Mouse (Mus musculus): ENCODE results near the gene Muc5ac. TPM values are rescaled to one million over a fixed set of nuclear protein-coding genes. Genes with fewer than 3 reads are reported as not detected.
"Not testable (repeated sequence)": the region's sequence is repeated elsewhere in the genome, so short reads cannot be mapped to it uniquely, and the experiment has no call there.

The Muc5ac gene
- polyA plus RNA-seq, 1 experiment from 2014 or later = not detected

GRCm38 (mm10) chr7:141805384-141805783 lies 16.6 kb downstream of the Muc5ac start:
- no peak overlapping the region for H3K9ac ChIP-seq
- 84% methylated on average over 7 of the region's 7 CpGs for WGBS
- ATAC-seq (ENCODE audit: low FRiP score, low read depth) = no peak

GRCm38 (mm10) chr7:141807823-141808222 lies 19.1 kb downstream of the Muc5ac start:
- not testable (repeated sequence) for H3K4me1 ChIP-seq; H3K9ac ChIP-seq; H3K27ac ChIP-seq; H3K9me3 ChIP-seq; ATAC-seq (ENCODE audit: low FRiP score, low read depth); H3K4me2 ChIP-seq (replicated peaks); H3K36me3 ChIP-seq; H3K27me3 ChIP-seq; H3K4me3 ChIP-seq
- WGBS = no CpG with 5 or more reads among the region's 4 CpGs

More at GRCm38 (mm10) chr7:141805384-141805783, 16.6 kb downstream of the Muc5ac start:
- Histone ChIP-seq H3K27ac (no peak overlapping the region), H3K36me3 (no peaks in the 10 kb centered on the region), H3K9me3 (no peaks in the 10 kb centered on the region), H3K4me2 (replicated peaks) (no peak overlapping the region), H3K27me3 (no peaks in the 10 kb centered on the region; the same call in 1 of the 2 replicates), H3K4me1 (no peaks in the 10 kb centered on the region), H3K4me3 (no peak overlapping the region)

DNA sequence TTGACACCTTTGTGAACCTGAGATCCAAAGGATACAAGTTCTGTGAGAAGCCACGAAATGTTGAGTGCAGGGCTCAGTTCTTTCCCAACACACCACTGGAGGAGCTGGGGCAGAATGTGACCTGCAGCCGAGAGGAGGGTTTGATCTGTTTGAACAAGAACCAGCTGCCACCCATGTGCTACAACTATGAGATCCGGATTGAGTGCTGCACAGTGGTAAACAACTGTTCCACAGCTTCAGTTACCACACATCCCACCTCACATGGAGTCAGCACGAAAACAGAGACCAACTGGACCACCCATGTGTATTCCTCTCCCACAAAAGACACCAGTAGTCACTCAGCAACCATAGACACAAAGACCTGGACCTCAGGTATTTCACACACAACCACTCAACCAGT lies 21.2 kb downstream of the Muc5ac start:
- H3K4me2 ChIP-seq (replicated peaks); H3K27ac ChIP-seq; H3K4me3 ChIP-seq; H3K4me1 ChIP-seq; H3K27me3 ChIP-seq; H3K9me3 ChIP-seq; H3K36me3 ChIP-seq; ATAC-seq (ENCODE audit: low FRiP score, low read depth); H3K9ac ChIP-seq: not testable (repeated sequence)
- WGBS = no CpG with 5 or more reads among the region's 4 CpGs

DNA sequence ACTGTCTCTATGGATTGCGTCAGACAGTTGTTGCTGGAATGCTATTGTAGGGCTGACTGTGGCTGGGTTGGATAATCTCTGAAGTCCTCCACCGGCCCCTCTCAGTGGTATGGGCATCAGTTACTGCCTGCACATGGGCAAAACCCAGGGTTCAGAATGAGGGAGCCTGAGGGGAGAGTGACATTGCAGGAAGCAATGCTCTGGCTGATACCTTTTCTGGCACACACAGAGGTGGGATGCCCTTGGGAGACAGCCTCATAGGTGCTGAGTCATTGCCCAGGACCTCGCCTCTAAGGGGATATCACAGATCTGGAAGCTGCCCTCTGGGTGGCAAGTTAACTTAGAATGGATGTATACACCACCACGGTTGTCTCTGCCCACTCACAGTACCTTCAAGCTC lies 24.5 kb downstream of the Muc5ac start:
- no peak overlapping the region for H3K9ac ChIP-seq
- no peaks in the 10 kb centered on the region for H3K9me3 ChIP-seq
- H3K4me1 ChIP-seq = no peaks in the 10 kb centered on the region
- ATAC-seq (ENCODE audit: low FRiP score, low read depth) = no peak
- H3K27ac ChIP-seq = no peak overlapping the region
- H3K27me3 ChIP-seq = no peaks in the 10 kb centered on the region
- no peaks in the 10 kb centered on the region for H3K36me3 ChIP-seq
- 72% methylated on average over 4 of the region's 4 CpGs for WGBS
- H3K4me2 ChIP-seq (replicated peaks) = no peak overlapping the region
- H3K4me3 ChIP-seq = no peak overlapping the region

DNA sequence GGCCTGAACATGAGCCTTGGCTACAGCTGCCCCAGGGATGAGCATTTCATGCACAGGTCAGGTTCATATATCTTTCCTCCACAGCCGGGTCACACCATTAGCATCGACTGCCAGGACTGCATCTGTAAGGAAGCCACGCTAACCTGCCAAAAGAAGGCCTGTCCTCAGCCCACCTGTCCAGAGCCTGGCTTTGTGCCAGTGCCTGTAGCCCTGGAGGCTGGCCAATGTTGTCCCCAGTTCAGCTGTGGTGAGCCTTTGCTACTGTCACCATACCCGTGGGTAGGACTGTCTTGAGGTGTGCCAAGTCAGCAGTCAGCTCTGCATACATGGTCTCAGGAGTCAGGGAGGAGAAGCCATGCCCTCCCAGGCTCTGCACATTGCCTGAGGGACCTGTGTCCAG lies 26.6 kb downstream of the Muc5ac start:
- Histone ChIP-seq H3K27ac (no peak overlapping the region), H3K9me3 (no peaks in the 10 kb centered on the region), H3K27me3 (no peaks in the 10 kb centered on the region), H3K4me1 (no peaks in the 10 kb centered on the region), H3K9ac (no peak overlapping the region), H3K36me3 (no peaks in the 10 kb centered on the region), H3K4me2 (replicated peaks) (no peak overlapping the region), H3K4me3 (no peak overlapping the region)
- no peak for ATAC-seq (ENCODE audit: low FRiP score, low read depth)
- WGBS = 84% methylated on average over 4 of the region's 4 CpGs

- 78% methylated on average over 11 of the region's 11 CpGs for WGBS
- no peak overlapping the region for H3K4me3 ChIP-seq
- H3K36me3 ChIP-seq = no peaks in the 10 kb centered on the region
- H3K27ac ChIP-seq = no peak overlapping the region
- no peak overlapping the region for H3K4me2 ChIP-seq (replicated peaks)
- no peaks in the 10 kb centered on the region for H3K9me3 ChIP-seq
- no peaks in the 10 kb centered on the region for H3K27me3 ChIP-seq
- no peak for ATAC-seq (ENCODE audit: low FRiP score, low read depth)
- H3K9ac ChIP-seq = no peak overlapping the region
- peaks cover 4% of the 10 kb centered on the region; the same call in 1 of the 2 replicates for H3K4me1 ChIP-seq
These were observed 28.7 kb downstream of the Muc5ac start for GRCm38 (mm10) chr7:141817355-141818075.

DNA sequence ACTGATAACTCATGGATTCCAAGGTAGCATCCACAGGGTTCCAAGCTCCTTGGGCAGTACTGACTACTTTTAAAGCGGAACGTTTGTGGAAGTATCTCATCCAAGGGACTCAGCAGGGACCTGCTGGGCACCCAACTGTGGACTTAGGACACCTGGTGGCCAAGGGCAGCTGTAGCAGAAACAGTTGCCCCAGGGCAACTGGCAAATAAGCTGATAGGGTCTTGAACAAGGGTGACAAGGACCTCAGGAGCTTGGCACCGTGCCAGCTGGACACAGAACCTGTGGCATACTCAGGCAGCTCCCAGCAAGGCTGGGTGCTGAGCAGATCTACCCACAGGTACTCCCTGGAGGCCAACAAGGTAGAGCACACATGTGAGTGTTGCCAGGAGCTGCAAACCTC lies 29.5 kb downstream of the Muc5ac start:
- peaks cover 10% of the 10 kb centered on the region; the same call in 1 of the 2 replicates for H3K4me1 ChIP-seq
- ATAC-seq (ENCODE audit: low FRiP score, low read depth) = no peak

DNA sequence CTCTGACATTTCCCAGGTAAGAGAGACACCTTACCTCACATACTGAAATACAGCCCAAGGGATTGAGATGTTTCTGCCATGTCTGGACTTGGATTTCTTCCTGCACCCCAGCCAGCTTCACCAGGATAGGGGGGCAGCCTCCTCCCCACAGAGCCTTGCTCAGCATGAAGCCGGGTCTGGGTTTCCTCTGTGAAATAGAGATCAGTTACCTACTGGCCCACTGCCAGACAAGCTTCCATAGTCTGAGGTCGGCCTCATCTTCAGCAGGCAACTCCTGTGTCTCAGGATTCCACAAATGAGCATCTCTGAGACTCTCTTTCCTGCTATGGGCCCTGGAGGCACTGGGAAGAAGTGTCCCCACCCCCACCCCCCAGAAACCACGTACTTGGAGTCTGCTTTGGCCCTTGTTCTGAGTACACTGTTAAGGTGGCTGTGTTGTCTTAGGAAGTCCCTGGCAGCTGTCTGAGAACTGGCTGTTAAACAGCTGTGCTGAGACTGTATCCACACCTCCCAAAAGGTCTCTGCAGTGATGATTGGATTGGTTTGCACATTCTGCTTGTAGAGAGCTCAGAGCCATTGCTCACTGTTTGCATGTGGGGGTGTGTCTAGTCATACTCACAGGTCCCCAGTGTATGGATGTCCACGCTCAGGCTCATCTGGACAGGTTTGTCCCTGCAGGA lies 34.0 kb downstream of the Muc5ac start:
- Histone ChIP-seq H3K4me1 (peaks cover 10% of the 10 kb centered on the region; the same call in 1 of the 2 replicates), H3K9me3 (no peaks in the 10 kb centered on the region), H3K4me3 (no peak overlapping the region), H3K27me3 (no peaks in the 10 kb centered on the region), H3K36me3 (no peaks in the 10 kb centered on the region), H3K4me2 (replicated peaks) (no peak overlapping the region), H3K9ac (no peak overlapping the region), H3K27ac (no peak overlapping the region; the same call in 1 of the 2 replicates)
- peak; percentile 44; the same call in 1 of the 2 replicates for ATAC-seq (ENCODE audit: low FRiP score, low read depth)
- WGBS = 38% methylated on average over 4 of the region's 4 CpGs

More for the DNA sequence above, 29.5 kb downstream of the Muc5ac start:
- WGBS = 78% methylated on average over 3 of the region's 3 CpGs
- H3K27ac ChIP-seq = no peak overlapping the region
- no peaks in the 10 kb centered on the region for H3K36me3 ChIP-seq
- H3K9me3 ChIP-seq = no peaks in the 10 kb centered on the region
- H3K9ac ChIP-seq = no peak overlapping the region
- H3K4me3 ChIP-seq = no peak overlapping the region
- no peak overlapping the region for H3K4me2 ChIP-seq (replicated peaks)
- no peaks in the 10 kb centered on the region for H3K27me3 ChIP-seq

- no peak overlapping the region for H3K9ac ChIP-seq
- H3K9me3 ChIP-seq = no peaks in the 10 kb centered on the region
- H3K27ac ChIP-seq = no peak overlapping the region
- H3K4me1 ChIP-seq = peaks cover 10% of the 10 kb centered on the region; the same call in 1 of the 2 replicates
- no peaks in the 10 kb centered on the region for H3K27me3 ChIP-seq
- H3K36me3 ChIP-seq = no peaks in the 10 kb centered on the region
- 83% methylated on average over 6 of the region's 6 CpGs for WGBS
- H3K4me2 ChIP-seq (replicated peaks) = no peak overlapping the region
- ATAC-seq (ENCODE audit: low FRiP score, low read depth) = no peak
- H3K4me3 ChIP-seq = no peak overlapping the region
These were observed 34.9 kb downstream of the Muc5ac start for GRCm38 (mm10) chr7:141823699-141824098.

DNA sequence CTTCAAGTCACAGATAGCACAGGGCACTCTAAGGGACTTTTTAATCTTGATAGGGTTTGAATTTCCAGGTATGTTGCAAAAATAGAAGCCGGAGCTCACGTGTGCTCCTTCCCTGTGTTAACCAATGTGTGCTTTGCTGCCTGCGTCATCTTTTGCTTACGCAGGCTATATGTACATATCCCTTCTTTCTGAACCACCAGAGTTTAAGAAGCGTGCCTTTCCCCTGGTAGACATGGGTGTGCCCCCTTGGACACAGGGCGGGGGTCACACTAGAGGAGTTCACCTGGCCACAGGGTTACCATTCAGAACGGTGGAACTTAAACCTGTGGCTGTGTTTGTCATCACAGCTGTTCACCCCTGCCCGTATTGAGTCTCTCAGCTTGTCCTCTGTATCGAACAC lies 35.6 kb downstream of the Muc5ac start:
- 88% methylated on average over 9 of the region's 9 CpGs for WGBS
- Histone ChIP-seq H3K4me3 (no peak overlapping the region), H3K27ac (no peak overlapping the region), H3K4me2 (replicated peaks) (no peak overlapping the region), H3K27me3 (no peaks in the 10 kb centered on the region), H3K36me3 (no peaks in the 10 kb centered on the region), H3K4me1 (peaks cover 10% of the 10 kb centered on the region; the same call in 1 of the 2 replicates), H3K9me3 (no peaks in the 10 kb centered on the region), H3K9ac (no peak overlapping the region)
- ATAC-seq (ENCODE audit: low FRiP score, low read depth) = no peak

DNA sequence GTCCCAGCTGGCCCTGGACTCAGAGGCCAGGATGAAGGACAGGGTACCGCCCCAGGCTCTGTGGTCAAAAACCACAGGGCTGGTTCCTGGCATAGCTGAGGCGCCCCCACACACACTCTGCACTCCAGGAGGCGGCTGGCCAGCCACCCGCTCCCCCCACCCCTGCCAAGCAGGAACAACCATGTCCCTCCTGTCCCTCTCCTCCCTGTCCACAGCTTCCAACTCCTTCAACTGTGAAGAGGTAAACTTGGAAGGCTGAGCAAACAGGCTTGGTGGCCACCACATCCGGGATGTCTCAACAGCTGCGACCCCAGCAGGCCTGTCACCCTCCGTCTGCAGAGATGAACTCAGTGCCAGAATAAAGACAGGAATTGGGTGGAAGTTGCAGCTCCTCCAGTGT lies 47.2 kb downstream of the Muc5ac start:
- ATAC-seq (ENCODE audit: low FRiP score, low read depth) = no peak
- no peaks in the 10 kb centered on the region for H3K4me1 ChIP-seq
- no peak overlapping the region for H3K9ac ChIP-seq
- 78% methylated on average over 7 of the region's 7 CpGs for WGBS
- no peaks in the 10 kb centered on the region for H3K27me3 ChIP-seq
- H3K9me3 ChIP-seq = no peaks in the 10 kb centered on the region
- no peak overlapping the region for H3K4me2 ChIP-seq (replicated peaks)
- H3K27ac ChIP-seq = no peak overlapping the region
- H3K4me3 ChIP-seq = no peak overlapping the region
- no peaks in the 10 kb centered on the region for H3K36me3 ChIP-seq

DNA sequence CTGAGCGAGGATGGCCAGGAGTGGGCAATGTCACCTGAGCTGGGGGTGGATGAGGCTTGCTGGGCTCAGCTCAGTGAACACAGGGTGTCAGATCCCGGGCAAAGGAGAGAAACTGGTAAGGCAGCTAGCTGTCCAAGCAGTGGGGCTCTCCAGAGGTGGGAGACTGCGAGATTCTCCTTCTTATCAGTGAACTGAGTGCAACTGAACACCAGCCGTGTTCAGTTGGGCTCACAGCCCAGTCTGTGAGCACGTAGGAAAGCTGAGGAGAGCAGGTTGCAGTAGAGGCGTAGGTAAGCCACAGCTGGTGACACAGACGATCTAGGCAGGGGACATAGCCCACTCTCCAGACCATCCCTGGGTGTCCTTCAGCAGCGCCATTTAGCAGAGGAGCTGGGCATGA lies 47.7 kb downstream of the Muc5ac start:
- no peak overlapping the region for H3K9ac ChIP-seq
- H3K9me3 ChIP-seq = no peaks in the 10 kb centered on the region
- H3K36me3 ChIP-seq = no peaks in the 10 kb centered on the region
- no peak for ATAC-seq (ENCODE audit: low FRiP score, low read depth)
- WGBS = 80% methylated on average over 8 of the region's 8 CpGs
- H3K27me3 ChIP-seq = no peaks in the 10 kb centered on the region
- no peaks in the 10 kb centered on the region for H3K4me1 ChIP-seq
- H3K27ac ChIP-seq = no peak overlapping the region
- no peak overlapping the region for H3K4me3 ChIP-seq
- no peak overlapping the region for H3K4me2 ChIP-seq (replicated peaks)
